Mouse (Mus musculus): ENCODE data around the gene Trim2. TPM values are rescaled to one million over a fixed set of nuclear protein-coding genes. Genes with fewer than 3 reads are reported as not detected.

The Trim2 gene
- total RNA-seq, 1 experiment from 2014 or later: 0.93 TPM

GRCm38 (mm10) chr3:84130776-84131175 is 175.9 kb downstream of the Trim2 start:
- ATAC-seq (ENCODE audit: extremely low read depth, insufficient number of reproducible peaks, low FRiP score, poor library complexity, severe bottlenecking): no peak

GRCm38 (mm10) chr3:84128871-84129870 is 177.5 kb downstream of the Trim2 start:
- ATAC-seq (ENCODE audit: extremely low read depth, insufficient number of reproducible peaks, low FRiP score, poor library complexity, severe bottlenecking): no peak

- no peak for ATAC-seq (ENCODE audit: extremely low read depth, insufficient number of reproducible peaks, low FRiP score, poor library complexity, severe bottlenecking)
Measured at GRCm38 (mm10) chr3:84127431-84127830, 179.2 kb downstream of the Trim2 start.

- peak; percentile 46 for ATAC-seq (ENCODE audit: extremely low read depth, insufficient number of reproducible peaks, low FRiP score, poor library complexity, severe bottlenecking)
Measured at GRCm38 (mm10) chr3:84126721-84127120, 180.0 kb downstream of the Trim2 start.

- ATAC-seq (ENCODE audit: extremely low read depth, insufficient number of reproducible peaks, low FRiP score, poor library complexity, severe bottlenecking): peak; percentile 35
Measured at GRCm38 (mm10) chr3:84125704-84126289, 180.9 kb downstream of the Trim2 start.

- peak; percentile 71; the same call in 1 of the 2 replicates for ATAC-seq (ENCODE audit: extremely low read depth, insufficient number of reproducible peaks, low FRiP score, poor library complexity, severe bottlenecking)
Measured at GRCm38 (mm10) chr3:84123461-84123860, 183.2 kb downstream of the Trim2 start.

- no peak for ATAC-seq (ENCODE audit: extremely low read depth, insufficient number of reproducible peaks, low FRiP score, poor library complexity, severe bottlenecking)
Measured at GRCm38 (mm10) chr3:84118718-84119117, 188.0 kb downstream of the Trim2 start.

- no peak for ATAC-seq (ENCODE audit: extremely low read depth, insufficient number of reproducible peaks, low FRiP score, poor library complexity, severe bottlenecking)
Measured at GRCm38 (mm10) chr3:84118178-84118577, 188.5 kb downstream of the Trim2 start.

Other genes starting within 250 kb of the Trim2 start
- gene Mnd1, start 151.1 kb downstream of the Trim2 start, total RNA-seq (2017): 0.81 and 2.0 TPM in 2 replicates
- gene Gm6525, start 132.8 kb downstream of the Trim2 start, total RNA-seq (2017): not detected in 2 replicates
- gene Fhdc1, start 173.6 kb upstream of the Trim2 start, total RNA-seq (2017): 1.4 and 2.0 TPM in 2 replicates

Data from neutrophil, adult 5-6 weeks (primary cell).